Mouse (Mus musculus): ENCODE measurements at regions not wholly inside any gene's neighbourhood (a gene's known extent, or its start where the extent isn't known, plus 50 kb on each side); places are given as distances from the start of the nearest gene placed in this dataset.
A peak's percentile ranks its signal among the peaks of the same experiment; 100 is the strongest.

- DNase-seq (ENCODE audit: low read depth) = no peak
These were observed 173.5 kb downstream of the 1500009L16Rik start for GRCm38 (mm10) chr10:83896160-83896559.

- no peak for DNase-seq (ENCODE audit: low read depth)
These were observed 174.9 kb downstream of the 1500009L16Rik start for GRCm38 (mm10) chr10:83897558-83897957.

GRCm38 (mm10) chr10:83906751-83907150 lies 184.1 kb downstream of the 1500009L16Rik start:
- no peak for DNase-seq (ENCODE audit: low read depth)

- no peak for DNase-seq (ENCODE audit: low read depth)
These were observed 188.1 kb downstream of the 1500009L16Rik start for GRCm38 (mm10) chr10:83910649-83911370.

- no peak for DNase-seq (ENCODE audit: low read depth)
These were observed 191.9 kb downstream of the 1500009L16Rik start for GRCm38 (mm10) chr10:83914401-83915132.

- no peak for DNase-seq (ENCODE audit: low read depth)
These were observed 192.6 kb downstream of the 1500009L16Rik start for GRCm38 (mm10) chr10:83915133-83915730.

GRCm38 (mm10) chr10:83926990-83927389 lies 204.3 kb downstream of the 1500009L16Rik start:
- no peak for DNase-seq (ENCODE audit: low read depth)

GRCm38 (mm10) chr10:83927554-83927953 lies 204.9 kb downstream of the 1500009L16Rik start:
- DNase-seq (ENCODE audit: low read depth) = no peak

- DNase-seq (ENCODE audit: low read depth) = no peak
These were observed 209.1 kb downstream of the 1500009L16Rik start for GRCm38 (mm10) chr10:83931758-83932157.

GRCm38 (mm10) chr10:83933201-83933600 lies 210.5 kb downstream of the 1500009L16Rik start:
- DNase-seq (ENCODE audit: low read depth) = no peak

- DNase-seq (ENCODE audit: low read depth) = no peak
These were observed 211.8 kb downstream of the 1500009L16Rik start for GRCm38 (mm10) chr10:83934498-83934897.

GRCm38 (mm10) chr10:83937168-83937567 lies 214.5 kb downstream of the 1500009L16Rik start:
- DNase-seq (ENCODE audit: low read depth) = no peak

- no peak for DNase-seq (ENCODE audit: low read depth)
These were observed 219.4 kb downstream of the 1500009L16Rik start for GRCm38 (mm10) chr10:83942101-83942500.

GRCm38 (mm10) chr10:83944158-83944557 lies 221.5 kb downstream of the 1500009L16Rik start:
- DNase-seq (ENCODE audit: low read depth) = no peak

- DNase-seq (ENCODE audit: low read depth) = no peak
These were observed 222.2 kb downstream of the 1500009L16Rik start for GRCm38 (mm10) chr10:83944897-83945296.

- no peak for DNase-seq (ENCODE audit: low read depth)
These were observed 222.8 kb downstream of the 1500009L16Rik start for GRCm38 (mm10) chr10:83945503-83945902.

GRCm38 (mm10) chr10:83946186-83947176 lies 223.8 kb downstream of the 1500009L16Rik start:
- DNase-seq (ENCODE audit: low read depth) = peak; percentile 33

- DNase-seq (ENCODE audit: low read depth) = no peak
These were observed 234.6 kb downstream of the 1500009L16Rik start for GRCm38 (mm10) chr10:83957118-83957759.

GRCm38 (mm10) chr10:83958397-83958796 lies 235.7 kb downstream of the 1500009L16Rik start:
- no peak for DNase-seq (ENCODE audit: low read depth)

- DNase-seq (ENCODE audit: low read depth) = no peak
These were observed 236.2 kb downstream of the 1500009L16Rik start for GRCm38 (mm10) chr10:83958826-83959225.

GRCm38 (mm10) chr10:83963232-83963760 lies 240.6 kb downstream of the 1500009L16Rik start:
- DNase-seq (ENCODE audit: low read depth) = no peak
